Mouse (Mus musculus): ENCODE measurements around the gene Samd13. TPM values are rescaled to one million over a fixed set of nuclear protein-coding genes. Genes with fewer than 3 reads are reported as not detected.
A peak's percentile ranks its signal among the peaks of the same experiment; 100 is the strongest.

Gene Samd13
- under 1 TPM; 0.39 to 0.82 TPM for total RNA-seq (2021)
- long read RNA-seq, experiment 1, partial matches to known transcripts: 0 of 5 reads
- long read RNA-seq, experiment 1, other reads (novel, unspliced or antisense): 3 of 5 reads
- long read RNA-seq, experiment 2, partial matches to known transcripts: 0 of 5 reads
- long read RNA-seq, experiment 2, other reads (novel, unspliced or antisense): 5 of 5 reads

GRCm38 (mm10) chr3:146684811-146685675 lies at the start of gene Samd13:
Gene Samd13, minus strand, starts transcription at chr3:146685592.
- DNase-seq: peak; percentile 40 to 50
- intact Hi-C loops (cut with DNase I): no loop called here

GRCm38 (mm10) chr3:146731499-146731898 lies 46.1 kb upstream of the Samd13 start:
- DNase-seq: no peak
- intact Hi-C loops (cut with DNase I): no loop called here

GRCm38 (mm10) chr3:146723037-146723436 lies 37.6 kb upstream of the Samd13 start:
- intact Hi-C loops (cut with DNase I): no loop called here
- DNase-seq: no peak

- intact Hi-C loops (cut with DNase I): no loop called here
- no peak for DNase-seq
These were observed 34.3 kb upstream of the Samd13 start for GRCm38 (mm10) chr3:146719696-146720095.

GRCm38 (mm10) chr3:146718251-146718650 lies 32.9 kb upstream of the Samd13 start:
- intact Hi-C loops (cut with DNase I): no loop called here
- DNase-seq: no peak

- no peak for DNase-seq
- intact Hi-C loops (cut with DNase I): no loop called here
These were observed 26.9 kb upstream of the Samd13 start for GRCm38 (mm10) chr3:146712305-146712704.

GRCm38 (mm10) chr3:146711559-146711958 lies 26.2 kb upstream of the Samd13 start:
- DNase-seq: no peak
- intact Hi-C loops (cut with DNase I): no loop called here

- intact Hi-C loops (cut with DNase I): no loop called here
- no peak for DNase-seq
These were observed 25.7 kb upstream of the Samd13 start for GRCm38 (mm10) chr3:146711084-146711483.

GRCm38 (mm10) chr3:146709086-146709485 lies 23.7 kb upstream of the Samd13 start:
- intact Hi-C loops (cut with DNase I): no loop called here

GRCm38 (mm10) chr3:146708381-146708780 lies 23.0 kb upstream of the Samd13 start:
- intact Hi-C loops (cut with DNase I): no loop called here
- no peak for DNase-seq

More at GRCm38 (mm10) chr3:146709086-146709485, 23.7 kb upstream of the Samd13 start:
- DNase-seq: no peak

GRCm38 (mm10) chr3:146704099-146704498 lies 18.7 kb upstream of the Samd13 start:
- intact Hi-C loops (cut with DNase I): no loop called here
- DNase-seq: no peak

- intact Hi-C loops (cut with DNase I): no loop called here
- no peak for DNase-seq
These were observed 14.7 kb upstream of the Samd13 start for GRCm38 (mm10) chr3:146700051-146700450.

- intact Hi-C loops (cut with DNase I): no loop called here
- DNase-seq: no peak
These were observed 13.6 kb upstream of the Samd13 start for GRCm38 (mm10) chr3:146698982-146699381.

GRCm38 (mm10) chr3:146692547-146692946 lies 7.2 kb upstream of the Samd13 start:
- DNase-seq: no peak
- intact Hi-C loops (cut with DNase I): no loop called here

GRCm38 (mm10) chr3:146687121-146687725 lies 1.8 kb upstream of the Samd13 start:
- intact Hi-C loops (cut with DNase I): no loop called here
- no peak for DNase-seq

- intact Hi-C loops (cut with DNase I): no loop called here
- no peak for DNase-seq
These were observed 1.0 kb upstream of the Samd13 start for GRCm38 (mm10) chr3:146686428-146686827.

- intact Hi-C loops (cut with DNase I): no loop called here
- DNase-seq: no peak
These were observed 2.3 kb downstream of the Samd13 start for GRCm38 (mm10) chr3:146683095-146683494.

GRCm38 (mm10) chr3:146682140-146682651 lies 3.2 kb downstream of the Samd13 start:
- intact Hi-C loops (cut with DNase I): no loop called here
- peak; percentile 36 to 53 for DNase-seq

- intact Hi-C loops (cut with DNase I): no loop called here
- no peak for DNase-seq
These were observed 3.7 kb downstream of the Samd13 start for GRCm38 (mm10) chr3:146681696-146682095.

GRCm38 (mm10) chr3:146680625-146681024 lies 4.8 kb downstream of the Samd13 start:
- DNase-seq: no peak
- intact Hi-C loops (cut with DNase I): no loop called here

- no peak for DNase-seq
- intact Hi-C loops (cut with DNase I): no loop called here
These were observed 5.7 kb downstream of the Samd13 start for GRCm38 (mm10) chr3:146679646-146680045.

Data from gastrocnemius, postnatal 36 days (tissue).